Mouse (Mus musculus) forebrain, embryonic 13.5 days (tissue): ENCODE results near the gene Ift81. TPM values are rescaled to one million over a fixed set of nuclear protein-coding genes. Genes with fewer than 3 reads are reported as not detected.

Experiments
- ATAC-seq: fragments of 200-750 bp; cut with Nextera tagmentation; 2 replicates; pipeline ENCODE4 v1.8.0; 2017
- H3K27ac ChIP-seq: fragments of 300-500 bp; sonication (generic); 2 replicates; pipeline ENCODE4 v1.5.1; 2015; ENCODE audit warnings: inconsistent platforms, mild to moderate bottlenecking, moderate library complexity
- H3K27me3 ChIP-seq: fragments of 300-500 bp; sonication (generic); 2 replicates; pipeline ENCODE4 v1.6.1; 2015; ENCODE audit warnings: mild to moderate bottlenecking, inconsistent platforms
- H3K36me3 ChIP-seq: fragments of 300-500 bp; sonication (generic); 2 replicates; pipeline ENCODE4 v1.6.1; 2015; ENCODE audit warnings: mild to moderate bottlenecking, inconsistent platforms; ENCODE audit not compliant: poor library complexity, severe bottlenecking
- H3K4me1 ChIP-seq: fragments of 300-500 bp; sonication (generic); 2 replicates; pipeline ENCODE4 v1.6.1; 2015; ENCODE audit warnings: inconsistent platforms
- H3K4me2 ChIP-seq: fragments of 300-500 bp; sonication (generic); 2 replicates; pipeline ENCODE4 v1.6.1; 2015; ENCODE audit warnings: inconsistent platforms, mild to moderate bottlenecking, moderate library complexity
- H3K4me3 ChIP-seq: fragments of 300-500 bp; sonication (generic); 2 replicates; pipeline ENCODE4 v1.5.1; 2015; ENCODE audit warnings: mild to moderate bottlenecking, inconsistent platforms
- H3K9ac ChIP-seq: fragments of 300-500 bp; sonication (generic); 2 replicates; pipeline ENCODE4 v1.6.1; 2015; ENCODE audit warnings: mild to moderate bottlenecking, inconsistent platforms
- H3K9me3 ChIP-seq: fragments of 300-500 bp; sonication (generic); replicated peaks from 2 replicates; pipeline ENCODE4 v1.6.1; 2016; ENCODE audit warnings: inconsistent platforms
- WGBS: fragments of 180-500 bp; shearing (Covaris S2); methylation state at CpG from one replicate; pipeline ENCODE4 v1.1.7; 2015; 5-methylcytosine and 5-hydroxymethylcytosine counted together
- polyA plus RNA-seq: library from polyadenylated mRNA; unstranded; fragments of >200 nt; fragmentation: Nextera tagmentation; extraction: Ambion mirVana; gene quantifications from 2 replicates; pipeline ENCODE4 v1.2.1, GENCODE M21; 2015

Ift81 gene
- polyA plus RNA-seq, 1 experiment from 2014 or later: 63.2 TPM

- ATAC-seq: no peak
- H3K4me1 ChIP-seq: peaks cover 2% of the 10 kb centered on the region; the same call in 1 of the 2 replicates
- no peaks in the 10 kb centered on the region for H3K36me3 ChIP-seq
- H3K27ac ChIP-seq: no peak overlapping the region
- 0 out of 2 replicates have a peak, but pooled peaks cover 3% of the 10 kb centered on the region for H3K27me3 ChIP-seq
- H3K9ac ChIP-seq: no peak overlapping the region
- no peaks in the 10 kb centered on the region for H3K9me3 ChIP-seq
- no peak overlapping the region for H3K4me2 ChIP-seq
- WGBS: 91% methylated on average over 11 of the region's 11 CpGs
- H3K4me3 ChIP-seq: no peak overlapping the region
Measured at GRCm38 (mm10) chr5:122646050-122646449, 31.7 kb upstream of the Ift81 start.

DNA sequence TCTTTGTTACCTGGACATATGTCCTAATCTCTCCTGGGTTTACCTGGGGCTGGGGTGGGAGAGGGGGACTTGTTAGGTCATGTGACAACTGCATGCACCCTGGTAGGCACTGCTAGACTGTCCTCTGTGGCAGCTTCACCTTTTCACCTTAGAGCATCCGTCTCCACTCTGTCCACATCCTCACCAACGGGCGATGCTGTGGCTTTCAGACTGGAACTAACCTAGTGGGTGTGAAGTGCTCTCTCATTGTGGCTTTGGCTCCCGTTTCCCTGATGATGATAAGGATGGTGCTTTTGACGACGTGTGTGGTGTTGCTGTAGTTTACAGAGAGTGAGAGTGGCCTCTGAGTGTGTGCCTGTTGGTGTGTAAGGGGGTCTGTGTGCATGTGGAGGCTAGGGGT is 31.0 kb upstream of the Ift81 start:
- H3K9me3 ChIP-seq: no peaks in the 10 kb centered on the region
- H3K4me3 ChIP-seq: no peak overlapping the region
- 87% methylated on average over 6 of the region's 6 CpGs for WGBS
- no peak for ATAC-seq
- H3K4me2 ChIP-seq: no peak overlapping the region
- no peaks in the 10 kb centered on the region for H3K27me3 ChIP-seq
- H3K9ac ChIP-seq: no peak overlapping the region
- H3K27ac ChIP-seq: no peak overlapping the region
- H3K4me1 ChIP-seq: peaks cover 2% of the 10 kb centered on the region; the same call in 1 of the 2 replicates
- H3K36me3 ChIP-seq: no peaks in the 10 kb centered on the region

GRCm38 (mm10) chr5:122644111-122644607 is 29.8 kb upstream of the Ift81 start:
- WGBS: 81% methylated on average over 15 of the region's 15 CpGs
- ATAC-seq: no peak
- H3K9me3 ChIP-seq: no peaks in the 10 kb centered on the region
- no peak overlapping the region for H3K27ac ChIP-seq
- no peaks in the 10 kb centered on the region for H3K36me3 ChIP-seq
- no peak overlapping the region for H3K4me2 ChIP-seq
- no peak overlapping the region for H3K9ac ChIP-seq
- H3K4me1 ChIP-seq: peaks cover 2% of the 10 kb centered on the region; the same call in 1 of the 2 replicates
- H3K27me3 ChIP-seq: no peaks in the 10 kb centered on the region
- no peak overlapping the region for H3K4me3 ChIP-seq

- WGBS: 77% methylated on average over 12 of the region's 12 CpGs
- H3K36me3 ChIP-seq: no peaks in the 10 kb centered on the region
- no peaks in the 10 kb centered on the region for H3K9me3 ChIP-seq
- no peak within 1 kb of the TSS for H3K4me3 ChIP-seq
- H3K4me1 ChIP-seq: peaks cover 2% of the 10 kb centered on the region; the same call in 1 of the 2 replicates
- no peak within 1 kb of the TSS for H3K27ac ChIP-seq
- no peak for ATAC-seq
- H3K9ac ChIP-seq: no peak within 1 kb of the TSS
- H3K4me2 ChIP-seq: no peak within 1 kb of the TSS
- H3K27me3 ChIP-seq: no peaks in the 10 kb centered on the region
Measured at GRCm38 (mm10) chr5:122643701-122644100, 29.4 kb upstream of the Ift81 start, which contains the start of gene P2rx7. P2rx7 (plus strand) TSS chr5:122643911.

DNA sequence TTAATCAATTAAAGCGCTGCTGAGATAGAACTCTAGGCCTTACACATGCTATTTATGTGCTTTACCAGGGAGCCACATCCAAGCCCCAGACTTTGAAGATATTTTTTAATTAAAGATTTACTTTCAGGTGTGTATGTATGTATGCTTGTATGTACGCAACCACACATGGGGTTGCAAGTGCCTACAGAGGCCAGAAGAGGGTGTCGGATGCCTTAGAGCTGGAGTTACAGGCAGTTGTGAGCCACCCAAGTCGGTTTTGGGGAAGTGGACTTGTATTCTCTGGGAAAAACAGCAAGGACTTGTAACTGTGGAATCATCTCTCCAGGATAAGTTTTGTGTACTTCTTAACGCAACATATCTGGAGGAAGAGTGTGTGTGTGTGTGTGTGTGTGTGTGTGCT is 25.7 kb upstream of the Ift81 start:
- no peak for ATAC-seq
- Histone ChIP-seq H3K27me3 (no peaks in the 10 kb centered on the region), H3K9ac (no peak overlapping the region), H3K4me1 (peaks cover 4% of the 10 kb centered on the region), H3K36me3 (no peaks in the 10 kb centered on the region), H3K9me3 (no peaks in the 10 kb centered on the region), H3K4me2 (no peak overlapping the region), H3K27ac (no peak overlapping the region), H3K4me3 (no peak overlapping the region)
- 87% methylated on average over 5 of the region's 5 CpGs for WGBS

- H3K4me3 ChIP-seq: no peak overlapping the region
- ATAC-seq: no peak
- H3K27me3 ChIP-seq: no peaks in the 10 kb centered on the region
- peaks cover 4% of the 10 kb centered on the region for H3K4me1 ChIP-seq
- 93% methylated on average over 4 of the region's 4 CpGs for WGBS
- H3K36me3 ChIP-seq: no peaks in the 10 kb centered on the region
- no peaks in the 10 kb centered on the region for H3K9me3 ChIP-seq
- no peak overlapping the region for H3K27ac ChIP-seq
- H3K4me2 ChIP-seq: no peak overlapping the region
- no peak overlapping the region for H3K9ac ChIP-seq
Measured at GRCm38 (mm10) chr5:122639517-122639916, 25.2 kb upstream of the Ift81 start.

DNA sequence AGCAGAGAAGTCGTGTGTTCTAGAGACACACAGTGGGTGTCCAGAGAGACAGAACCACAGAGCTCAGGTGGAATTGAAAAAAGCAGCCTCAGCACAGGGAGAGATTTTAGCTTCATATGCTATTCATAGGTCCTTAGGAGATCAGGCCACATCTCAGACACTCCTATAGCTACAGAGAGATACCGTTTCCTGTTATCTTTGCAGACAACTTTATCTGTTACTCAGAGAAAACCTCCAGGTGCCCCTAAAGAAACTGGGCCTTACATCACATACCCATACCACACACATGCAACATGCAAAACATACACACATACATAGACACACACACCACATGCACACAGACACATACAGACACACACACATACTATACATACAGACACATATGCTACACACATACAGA is 24.0 kb upstream of the Ift81 start:
- Histone ChIP-seq H3K4me2 (no peak overlapping the region), H3K9ac (no peak overlapping the region), H3K27me3 (no peaks in the 10 kb centered on the region), H3K27ac (no peak overlapping the region), H3K9me3 (no peaks in the 10 kb centered on the region), H3K4me3 (no peak overlapping the region), H3K36me3 (no peaks in the 10 kb centered on the region), H3K4me1 (peaks cover 4% of the 10 kb centered on the region)
- ATAC-seq: no peak
- 87% methylated on average over 2 of the region's 2 CpGs for WGBS

DNA sequence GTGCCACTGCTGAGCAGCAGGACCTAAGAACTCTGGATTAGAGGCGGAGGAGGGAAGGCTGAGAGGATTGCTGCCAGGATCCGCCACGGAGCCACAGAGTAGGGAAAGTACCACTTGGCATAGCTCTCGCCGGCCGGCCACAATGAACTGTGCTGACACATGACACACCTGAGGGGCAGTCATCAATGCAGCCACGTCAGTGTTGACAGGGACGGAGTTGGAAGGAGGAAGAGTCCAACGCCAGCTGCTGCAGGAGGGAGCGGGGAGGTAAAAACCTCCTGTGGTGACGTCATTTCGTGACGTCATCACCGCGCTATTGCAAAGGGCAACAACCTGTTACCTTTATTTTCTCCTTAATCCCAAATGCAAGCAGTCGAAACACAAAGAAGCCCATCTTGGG is 22.6 kb upstream of the Ift81 start:
- Histone ChIP-seq H3K27me3 (no peaks in the 10 kb centered on the region), H3K9me3 (no peaks in the 10 kb centered on the region), H3K27ac (no peak overlapping the region), H3K4me2 (peak overlapping the region; percentile 53), H3K4me1 (peaks cover 4% of the 10 kb centered on the region), H3K36me3 (no peaks in the 10 kb centered on the region), H3K4me3 (peak overlapping the region; percentile 25), H3K9ac (no peak overlapping the region)
- 41% methylated on average over 16 of the region's 16 CpGs for WGBS
- ATAC-seq: no peak

- H3K4me3 ChIP-seq: no peak overlapping the region
- no peak for ATAC-seq
- no peak overlapping the region for H3K4me2 ChIP-seq
- WGBS: 80% methylated on average over 9 of the region's 9 CpGs
- H3K27ac ChIP-seq: no peak overlapping the region
- H3K9ac ChIP-seq: no peak overlapping the region
- no peaks in the 10 kb centered on the region for H3K36me3 ChIP-seq
- no peaks in the 10 kb centered on the region for H3K9me3 ChIP-seq
- no peaks in the 10 kb centered on the region for H3K27me3 ChIP-seq
- peaks cover 4% of the 10 kb centered on the region for H3K4me1 ChIP-seq
Measured at GRCm38 (mm10) chr5:122636308-122636707, 22.0 kb upstream of the Ift81 start.

GRCm38 (mm10) chr5:122635228-122635627 is 20.9 kb upstream of the Ift81 start:
- 78% methylated on average over 8 of the region's 8 CpGs for WGBS
- peaks cover 4% of the 10 kb centered on the region for H3K4me1 ChIP-seq

GRCm38 (mm10) chr5:122627243-122627642 is 12.9 kb upstream of the Ift81 start:
- Histone ChIP-seq H3K36me3 (no peaks in the 10 kb centered on the region), H3K4me3 (no peak overlapping the region), H3K9me3 (no peaks in the 10 kb centered on the region), H3K27ac (no peak overlapping the region), H3K4me2 (no peak overlapping the region), H3K9ac (no peak overlapping the region), H3K27me3 (no peaks in the 10 kb centered on the region), H3K4me1 (no peaks in the 10 kb centered on the region)
- WGBS: 41% methylated on average over 2 of the region's 2 CpGs
- ATAC-seq: peak; percentile 61; the same call in 1 of the 2 replicates

More at GRCm38 (mm10) chr5:122635228-122635627, 20.9 kb upstream of the Ift81 start:
- no peak overlapping the region for H3K9ac ChIP-seq
- no peak overlapping the region for H3K4me2 ChIP-seq
- no peaks in the 10 kb centered on the region for H3K27me3 ChIP-seq
- no peaks in the 10 kb centered on the region for H3K9me3 ChIP-seq
- ATAC-seq: no peak
- no peak overlapping the region for H3K4me3 ChIP-seq
- H3K36me3 ChIP-seq: no peaks in the 10 kb centered on the region
- no peak overlapping the region for H3K27ac ChIP-seq

DNA sequence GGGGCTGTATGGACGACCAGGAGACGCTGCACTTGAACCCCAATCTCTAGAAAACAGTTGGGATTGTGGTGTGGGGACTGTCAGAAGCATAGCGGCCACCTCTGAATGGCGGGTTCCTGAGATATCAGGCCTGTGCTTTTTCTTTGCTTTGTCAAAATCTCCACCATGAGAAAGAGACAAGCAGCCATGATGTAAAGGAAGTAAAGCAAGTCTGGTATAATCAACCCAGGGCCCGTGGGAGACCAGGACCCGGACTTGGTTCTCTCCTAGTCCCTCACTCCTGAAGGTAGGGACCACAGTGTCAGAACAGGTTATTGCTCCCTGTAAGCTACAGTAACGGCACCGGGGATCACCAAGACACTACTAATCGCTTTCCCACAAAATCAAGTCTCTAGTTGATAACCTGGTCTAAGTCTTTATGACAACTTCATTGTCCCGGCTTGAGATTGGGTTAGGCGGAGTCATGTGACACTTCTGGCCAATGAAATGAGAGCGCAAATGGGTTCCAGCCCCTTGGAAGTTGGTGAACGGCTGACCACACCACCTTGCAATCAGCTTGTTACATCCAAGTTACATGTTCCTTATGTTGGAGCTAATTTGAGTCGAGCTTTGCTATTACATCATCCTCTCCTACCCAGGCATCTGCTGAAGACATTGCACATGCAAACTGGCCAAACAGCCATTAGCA is 11.4 kb upstream of the Ift81 start:
- no peak overlapping the region for H3K9ac ChIP-seq
- no peaks in the 10 kb centered on the region for H3K27me3 ChIP-seq
- no peak overlapping the region for H3K4me2 ChIP-seq
- H3K27ac ChIP-seq: no peak overlapping the region
- H3K9me3 ChIP-seq: no peaks in the 10 kb centered on the region
- H3K4me1 ChIP-seq: no peaks in the 10 kb centered on the region
- 84% methylated on average over 14 of the region's 14 CpGs for WGBS
- no peaks in the 10 kb centered on the region for H3K36me3 ChIP-seq
- ATAC-seq: no peak
- H3K4me3 ChIP-seq: no peak overlapping the region
